Mouse (Mus musculus) CH12.LX (cell line): ENCODE data around the gene Arl8a. TPM values are rescaled to one million over a fixed set of nuclear protein-coding genes. Genes with fewer than 3 reads are reported as not detected.

Experiments used
- DNase-seq: peaks from one replicate; pipeline ENCODE4 v3.0.0-alpha.2; 2013; ENCODE audit errors: extremely low read depth
- H3K27ac ChIP-seq: 2 replicates; pipeline ENCODE4 v1.5.1; 2012; ENCODE audit warnings: low read depth, mild to moderate bottlenecking, control low read depth, moderate library complexity; ENCODE audit not compliant: insufficient read depth
- H3K27me3 ChIP-seq: replicated peaks from 2 replicates; pipeline ENCODE3; 2012; ENCODE audit warnings: inconsistent platforms
- H3K36me3 ChIP-seq, 2 experiments: replicated peaks in 1 of 2; 2 replicates each; pipeline versions ENCODE3 to v1.6.1; 2012; ENCODE audit warnings: inconsistent platforms in 1 of 2, low read length in 1 of 2, mild to moderate bottlenecking in 1 of 2, mixed read lengths in 1 of 2, moderate library complexity in 1 of 2; ENCODE audit not compliant: control insufficient read depth in 1 of 2, insufficient read depth in 1 of 2
- H3K4me1 ChIP-seq, 2 experiments: 2 replicates each; pipeline ENCODE4 v1.6.1; 2012; ENCODE audit warnings: inconsistent platforms in 1 of 2, moderate library complexity in 1 of 2; ENCODE audit not compliant: insufficient read depth in 2 of 2, control insufficient read depth in 1 of 2
- H3K4me2 ChIP-seq: 2 replicates; pipeline ENCODE4 v1.6.1; 2012; ENCODE audit warnings: low read depth, mild to moderate bottlenecking, control low read depth; ENCODE audit not compliant: poor library complexity, insufficient read depth, severe bottlenecking
- H3K4me3 ChIP-seq, 3 experiments: fragments of 150-350 bp in 1 of 3; sonication (generic) in 1 of 3; replicated peaks in 1 of 3; 2 replicates each; pipeline versions ENCODE3 to v1.5.1; 2011 to 2012; ENCODE audit warnings: low read depth in 2 of 3, low read length in 2 of 3, mild to moderate bottlenecking in 2 of 3, moderate library complexity in 2 of 3, control low read depth in 1 of 3, improper control_type of control experiment in 1 of 3, inconsistent platforms in 1 of 3, mixed read lengths in 1 of 3; ENCODE audit not compliant: poor library complexity in 1 of 3
- H3K79me2 ChIP-seq: replicated peaks from 2 replicates; pipeline ENCODE4 v1.6.1; 2012; ENCODE audit warnings: mild to moderate bottlenecking, moderate library complexity; ENCODE audit not compliant: control insufficient read depth, poor library complexity, insufficient read depth, severe bottlenecking; ENCODE audit errors: extremely low read depth
- H3K9ac ChIP-seq: 2 replicates; pipeline ENCODE4 v1.6.1; 2012; ENCODE audit warnings: low read depth, mild to moderate bottlenecking, control low read depth, moderate library complexity; ENCODE audit not compliant: insufficient read depth
- H3K9me3 ChIP-seq: replicated peaks from 2 replicates; pipeline ENCODE3; 2012; ENCODE audit warnings: low read length, inconsistent platforms, mixed read lengths
- BHLHE40 ChIP-seq: IDR thresholded peaks from 2 replicates; pipeline ENCODE4 v1.6.1; 2011; ENCODE audit warnings: mild to moderate bottlenecking, low read depth, low read length, improper control_type of control experiment
- CTCF ChIP-seq, 2 experiments: IDR thresholded peaks in 1 of 2; conservative IDR thresholded peaks in 1 of 2; 2 replicates each; pipeline ENCODE4 v1.5.1; 2011 to 2012; ENCODE audit warnings: low read depth in 2 of 2, low read length in 2 of 2, improper control_type of control experiment in 1 of 2, inconsistent platforms in 1 of 2, mild to moderate bottlenecking in 1 of 2, moderate library complexity in 1 of 2
- E2F4 ChIP-seq: IDR thresholded peaks from 2 replicates; pipeline ENCODE4 v1.6.1; 2011; ENCODE audit warnings: low read depth, low read length, improper control_type of control experiment; ENCODE audit not compliant: insufficient replicate concordance
- EP300 ChIP-seq: IDR thresholded peaks from 2 replicates; pipeline ENCODE4 v1.6.1; 2011; ENCODE audit warnings: low read length, improper control_type of control experiment
- HCFC1 ChIP-seq: IDR thresholded peaks from 2 replicates; pipeline ENCODE4 v1.6.1; 2012; ENCODE audit warnings: low read depth, mild to moderate bottlenecking, inconsistent platforms, low read length, improper control_type of control experiment
- JUN ChIP-seq: IDR thresholded peaks from 2 replicates; pipeline ENCODE4 v1.6.1; 2011; ENCODE audit warnings: low read depth, mild to moderate bottlenecking, low read length, improper control_type of control experiment, moderate library complexity; ENCODE audit not compliant: insufficient read depth
- JUND ChIP-seq: conservative IDR thresholded peaks from 2 replicates; pipeline ENCODE4 v1.6.1; 2011; ENCODE audit warnings: low read depth, low read length, improper control_type of control experiment
- KAT2A ChIP-seq: IDR thresholded peaks from 2 replicates; pipeline ENCODE4 v1.6.1; 2012; ENCODE audit warnings: low read length, improper control_type of control experiment, inconsistent platforms; ENCODE audit not compliant: insufficient replicate concordance
- MAX ChIP-seq: IDR thresholded peaks from 2 replicates; pipeline ENCODE4 v1.6.1; 2011; ENCODE audit warnings: low read length, improper control_type of control experiment
- MAZ ChIP-seq: IDR thresholded peaks from 2 replicates; pipeline ENCODE4 v1.6.1; 2012; ENCODE audit warnings: low read depth, mild to moderate bottlenecking, inconsistent platforms, low read length, improper control_type of control experiment, moderate library complexity
- MXI1 ChIP-seq: IDR thresholded peaks from 2 replicates; pipeline ENCODE4 v1.6.1; 2011; ENCODE audit warnings: mild to moderate bottlenecking, low read depth, low read length, improper control_type of control experiment
- MYC ChIP-seq: IDR thresholded peaks from 2 replicates; pipeline ENCODE4 v1.6.1; 2011; ENCODE audit warnings: low read depth, mild to moderate bottlenecking, improper control_type of control experiment, low read length
- NELFE ChIP-seq: IDR thresholded peaks from 2 replicates; pipeline ENCODE4 v1.6.1; 2011; ENCODE audit warnings: low read depth, low read length, improper control_type of control experiment
- POLR2A ChIP-seq: IDR thresholded peaks from 2 replicates; pipeline ENCODE4 v1.6.1; 2011; ENCODE audit warnings: low read depth, mild to moderate bottlenecking, improper control_type of control experiment, low read length
- RAD21 ChIP-seq: IDR thresholded peaks from 2 replicates; pipeline ENCODE4 v1.6.1; 2011; ENCODE audit warnings: low read depth, mild to moderate bottlenecking, low read length, improper control_type of control experiment, moderate library complexity
- SMC3 ChIP-seq: IDR thresholded peaks from 2 replicates; pipeline ENCODE4 v1.6.1; 2011; ENCODE audit warnings: low read depth, low read length, improper control_type of control experiment
- USF1 ChIP-seq: IDR thresholded peaks from 2 replicates; pipeline ENCODE4 v1.6.1; 2014; ENCODE audit warnings: low read depth, mild to moderate bottlenecking, inconsistent platforms, low read length, improper control_type of control experiment
- USF2 ChIP-seq: conservative IDR thresholded peaks from 2 replicates; pipeline ENCODE4 v1.6.1; 2011; ENCODE audit warnings: low read depth, low read length, improper control_type of control experiment
- dilution Hi-C: fragments of 300-500 bp; cut with MboI; formaldehyde crosslinking; loops from 2 replicates; pipeline ENCODE4 v1.14.3; 2020; ENCODE audit warnings: low sequenced_read_pairs; ENCODE audit not compliant: extremely low pct_unique_long_range_greater_than_20kb, extremely low pct_ligation_motif_present
- in situ Hi-C: fragments of 300-500 bp; cut with MboI; formaldehyde crosslinking; loops from 3 replicates; pipeline ENCODE4 v1.14.3; 2019; ENCODE audit warnings: low sequenced_read_pairs, low pct_ligation_motif_present, low pct_unique_long_range_greater_than_20kb, mixed read lengths
- polyA plus RNA-seq: library from polyadenylated mRNA; unstranded; fragments of >175 nt; gene quantifications from 2 replicates; pipeline ENCODE4 v1.2.1, GENCODE M21; 2012; ENCODE audit warnings: low read depth; ENCODE audit not compliant: insufficient read length
- total RNA-seq, 2 experiments: library from RNA; depleted of rRNA; stranded (reverse); fragments of 300-350 nt in 1 of 2; fragments of >200 nt in 1 of 2; gene quantifications; 2 replicates each; pipeline ENCODE4 v1.2.3; 2012 to 2014

Gene Arl8a
- total and polyA plus RNA-seq, 3 experiments: 4.2 to 52.7 (median 10.9) TPM

- Histone ChIP-seq H3K27ac (no peak overlapping the region), H3K27me3 (no peaks in the 10 kb centered on the region), H3K4me2 (no peak overlapping the region), H3K79me2 (no peaks in the 10 kb centered on the region), H3K9ac (no peak overlapping the region), H3K4me1 (peaks cover 5 to 35% of the 10 kb centered on the region in 2 experiments; a peak in 3 of 4 replicates), H3K36me3 (peaks cover 5 to 57% of the 10 kb centered on the region in 2 experiments), H3K4me3 (no peak overlapping the region), H3K9me3 (no peaks in the 10 kb centered on the region)
- TF ChIP-seq USF1 (peak; percentile 77), MAZ (0 out of 2 replicates have a peak, but pooled peaks have one; percentile 25), MYC (peak; percentile 61; the same call in 1 of the 2 replicates), SMC3 (peak; percentile 78), RAD21 (peak; percentile 48), EP300 (no peak), KAT2A (no peak), CTCF (conservative IDR thresholded peaks at IDR 0.05 in 1 of 2, IDR thresholded peaks at IDR 0.05 in 1 of 2; ENCODE audit: low read depth in 2 of 2, low read length in 2 of 2) (peak; percentile 77 to 90), BHLHE40 (peak; percentile 63), MAX (peak; percentile 79), HCFC1 (no peak), USF2 (peak; percentile 69)
- DNase-seq: peak; percentile 69
- in situ Hi-C loops (no loop called here), dilution Hi-C loops (no loop called here)
Measured at GRCm38 (mm10) chr1:135112661-135113060, 34.0 kb upstream of the Arl8a start.

- dilution Hi-C loops: no loop called here
Measured at GRCm38 (mm10) chr1:135124573-135125363, 21.9 kb upstream of the Arl8a start.

More at GRCm38 (mm10) chr1:135124573-135125363, 21.9 kb upstream of the Arl8a start:
- Histone ChIP-seq H3K27ac (no peak overlapping the region), H3K4me1 (peaks cover 8 to 43% of the 10 kb centered on the region in 2 experiments), H3K27me3 (no peaks in the 10 kb centered on the region), H3K9me3 (no peaks in the 10 kb centered on the region), H3K36me3 (peaks cover 44 to 75% of the 10 kb centered on the region in 2 experiments), H3K79me2 (no peaks in the 10 kb centered on the region), H3K4me3 (no peak overlapping the region), H3K4me2 (no peak overlapping the region), H3K9ac (no peak overlapping the region)
- in situ Hi-C loops: no loop called here
- DNase-seq: no peak
- TF ChIP-seq JUND (no peak), E2F4 (no peak), MXI1 (no peak), POLR2A (no peak), JUN (no peak), NELFE (no peak)
